Mouse (Mus musculus) MEL-GATA-1-ER (cell line): ENCODE results near the gene Camta1.

ENCODE experiments used
- DNase-seq: peaks from one replicate; pipeline ENCODE4 v3.0.0-alpha.2; 2012; ENCODE audit warnings: low read depth; ENCODE audit errors: extremely low read depth

The Camta1 gene

DNA sequence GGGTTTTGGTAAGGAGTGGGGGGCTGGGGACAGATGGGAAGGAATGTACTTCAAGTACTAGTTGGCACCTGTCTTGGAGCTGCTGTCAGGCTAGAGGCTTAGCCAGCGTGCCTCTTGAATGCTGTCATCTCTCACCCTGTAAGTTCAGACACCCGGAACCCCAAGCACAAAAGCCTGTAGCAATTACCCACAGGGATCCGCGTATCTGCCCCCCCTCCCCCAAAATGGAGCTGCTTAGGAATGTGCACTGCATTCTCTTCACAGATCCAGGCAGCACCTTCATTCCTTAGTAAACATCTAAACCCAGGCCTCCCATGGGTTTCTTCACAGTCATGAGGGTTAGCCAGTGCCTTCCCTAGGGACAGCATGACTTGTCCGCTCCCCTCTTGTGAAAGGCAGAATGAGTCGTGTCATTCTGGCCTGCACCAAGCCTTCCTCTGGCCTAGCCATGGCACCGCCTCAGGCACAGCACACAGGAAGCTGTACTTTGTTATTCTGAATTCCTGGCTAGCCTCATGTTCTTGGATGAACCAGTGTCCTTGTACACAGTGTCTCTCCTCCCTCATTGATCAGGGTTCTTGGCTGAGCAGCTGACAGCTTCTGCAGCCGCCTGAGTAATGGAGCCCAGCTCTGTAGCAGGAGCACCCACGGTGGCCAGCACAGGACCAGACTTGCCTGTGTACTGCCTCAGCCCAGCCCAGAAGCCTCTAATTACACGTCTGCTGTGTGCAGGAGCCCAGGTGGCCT lies 990.1 kb downstream of the Camta1 start:
- DNase-seq = no peak

DNA sequence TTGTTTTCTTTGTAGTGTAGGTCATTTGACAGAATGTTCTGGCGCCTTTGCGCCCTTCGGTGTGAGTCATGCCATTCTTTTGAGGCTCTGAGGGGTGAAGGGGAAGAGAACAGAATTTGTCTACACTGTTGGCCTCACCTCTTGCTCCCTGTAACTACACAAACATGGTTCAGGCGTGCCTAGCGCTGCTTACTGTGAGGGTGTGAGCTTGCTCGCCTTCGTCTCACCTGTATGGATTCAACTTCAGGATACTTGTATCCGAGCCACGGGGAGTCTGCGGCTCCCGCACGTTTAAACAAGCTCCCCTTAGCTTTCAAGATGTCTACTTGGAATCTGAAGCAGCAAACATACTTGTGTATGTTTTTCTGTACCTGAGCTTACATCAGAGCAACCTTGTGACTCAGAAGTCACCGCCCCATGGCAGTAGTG lies 990.7 kb downstream of the Camta1 start:
- no peak for DNase-seq

DNA sequence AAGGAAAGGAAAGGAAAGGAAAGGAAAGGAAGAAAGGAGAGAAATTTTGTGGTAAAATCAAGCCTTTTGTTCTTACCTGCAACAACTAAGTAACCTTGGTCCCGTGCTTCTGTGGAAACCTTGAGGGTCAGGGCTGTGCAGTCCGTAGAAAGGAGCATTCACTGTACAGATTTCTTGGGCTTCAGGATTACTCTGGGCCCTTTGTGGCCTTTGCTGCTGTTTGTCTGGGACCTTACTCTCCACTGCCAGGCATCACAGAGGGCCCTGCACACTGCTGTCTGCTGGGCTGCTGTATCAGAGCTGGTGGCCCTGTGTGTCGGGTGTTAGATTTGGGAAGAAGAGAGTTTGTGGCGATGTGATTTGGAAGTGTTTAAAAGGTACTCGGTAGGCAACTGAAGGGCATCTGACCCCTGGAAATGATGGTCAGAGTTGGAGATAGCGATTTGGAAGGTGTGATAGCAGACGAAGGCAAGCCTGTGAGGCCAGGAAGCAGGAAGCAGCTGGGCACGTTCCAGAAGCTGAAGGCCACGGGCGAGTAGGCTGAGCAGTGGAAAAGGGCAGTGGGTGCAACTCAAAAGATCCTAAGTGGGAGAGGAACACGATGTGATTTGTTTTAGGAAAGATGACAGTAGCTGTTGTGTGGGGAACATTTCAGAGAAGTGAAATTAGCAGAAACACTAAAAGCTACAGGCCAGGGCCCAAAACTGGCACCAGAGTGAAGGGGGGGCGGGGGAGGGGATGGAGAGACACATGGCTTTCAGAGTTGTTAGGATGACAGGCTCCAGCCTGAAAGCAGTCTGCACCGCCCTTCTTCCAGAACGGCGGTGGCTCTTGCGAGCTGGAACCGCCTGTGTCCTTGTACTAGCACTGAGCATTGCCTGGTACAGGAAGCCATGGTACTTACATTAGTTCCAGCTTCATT lies 992.1 kb downstream of the Camta1 start:
- no peak for DNase-seq

DNA sequence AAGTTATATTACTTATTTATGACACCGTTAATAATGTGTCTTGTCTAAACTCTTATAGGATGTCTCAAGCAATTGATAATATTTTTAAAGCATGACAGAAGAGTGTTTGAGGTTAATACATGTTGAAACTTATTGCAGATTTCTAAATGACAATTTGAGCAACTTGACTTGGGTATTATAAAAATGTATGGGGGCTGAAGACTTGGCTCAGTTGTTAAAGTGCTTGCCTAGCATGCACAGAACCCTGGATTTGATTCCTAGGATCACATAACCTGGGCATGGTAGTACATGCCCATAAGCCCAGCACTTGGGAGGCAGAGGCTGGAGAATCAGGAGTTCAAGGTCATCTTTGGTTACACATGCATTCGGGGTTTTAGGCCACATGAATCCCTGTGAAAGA lies 992.8 kb downstream of the Camta1 start:
- no peak for DNase-seq

DNA sequence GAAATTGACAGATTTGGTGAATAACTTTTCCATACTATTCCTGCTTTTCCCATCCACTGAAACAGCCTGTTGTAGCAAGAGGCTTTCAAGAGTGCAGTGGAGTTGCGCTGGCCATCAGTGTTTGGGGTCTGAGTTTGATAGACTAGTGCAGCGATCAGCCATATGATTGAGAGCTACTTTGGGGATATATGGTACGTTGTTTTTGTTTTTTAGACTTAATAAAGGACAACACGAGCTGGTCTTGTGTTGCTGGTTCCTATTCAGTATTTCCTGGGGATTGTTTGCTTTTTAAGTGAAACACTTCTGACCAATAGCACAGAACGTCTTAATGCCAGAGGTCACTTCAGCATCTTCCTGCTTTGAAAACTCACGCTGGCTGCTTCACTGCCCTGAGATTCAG lies 993.5 kb downstream of the Camta1 start:
- no peak for DNase-seq
